Mouse (Mus musculus) cortical plate, adult 2 months (tissue): ENCODE data around the gene Nbas.

Experiments used
- CTCF ChIP-seq: fragments of 200-500 bp; IDR thresholded peaks from 2 replicates; pipeline ENCODE4 v1.5.1; 2011; ENCODE audit warnings: mild to moderate bottlenecking, control low read depth, low read length; ENCODE audit not compliant: insufficient read depth; ENCODE audit errors: extremely low read depth
- POLR2A ChIP-seq: fragments of 200-500 bp; IDR thresholded peaks from 2 replicates; pipeline ENCODE4 v1.6.1; 2011; ENCODE audit warnings: mild to moderate bottlenecking, low read length, control low read depth; ENCODE audit not compliant: insufficient read depth; ENCODE audit errors: extremely low read depth

- TF ChIP-seq CTCF (no peak), POLR2A (no peak)
Observed at GRCm38 (mm10) chr12:13539171-13539570, 270.2 kb downstream of the Nbas start.
